In genomic region chr1:156284851-156285540, GRCm38 (mm10) we compare ENCODE assay signal across 19 mouse cellular contexts. TPM values are rescaled to one million over a fixed set of nuclear protein-coding genes. Genes with fewer than 3 reads are reported as not detected.
A peak's percentile ranks its signal among the peaks of the same experiment; 100 is the strongest.
DNase-seq lines count a peak whose midpoint lies in the region; ATAC-seq and TF ChIP-seq lines count a peak whose summit lies in the region.
"Had no signal": no experiment of that assay in that cellular context is flagged by ENCODE, and none has a peak within 500 bp of the region (broad histone marks: within the 10 kb centered on the region; RNA-seq: fewer than 3 reads in every experiment).

No protein-coding gene starts in this region.

- WGBS in lung, postnatal 0 days: 38% methylated on average over 9 of the region's 9 CpGs
- WGBS in kidney, embryonic 15.5 days: 43% methylated on average over 9 of the region's 9 CpGs

- no peaks in the 10 kb centered on the region for H3K9me3 ChIP-seq in lung, postnatal 0 days (ENCODE audit: low read length)
- H3K9me3 ChIP-seq in kidney, embryonic 15.5 days (replicated peaks): no peaks in the 10 kb centered on the region
- H3K9me3 ChIP-seq: embryonic facial prominence, embryonic 10.5 days; heart, embryonic 15.5 days; hindbrain, embryonic 12.5 days had no signal

- no peak overlapping the region for H3K27ac ChIP-seq in lung, postnatal 0 days (ENCODE audit: low read length)
- no peak overlapping the region for H3K27ac ChIP-seq in kidney, embryonic 15.5 days
- H3K27ac ChIP-seq: embryonic facial prominence, embryonic 10.5 days; heart, embryonic 15.5 days; hindbrain, embryonic 12.5 days had no signal

- no peak overlapping the region for H3K4me3 ChIP-seq in lung, postnatal 0 days (ENCODE audit: low read depth, low read length)
- no peak overlapping the region for H3K4me3 ChIP-seq in kidney, embryonic 15.5 days (replicated peaks)
- H3K4me3 ChIP-seq: embryonic facial prominence, embryonic 10.5 days; erythroblast, embryonic 14.5 days; heart, embryonic 15.5 days; hindbrain, embryonic 12.5 days had no signal

- no peaks in the 10 kb centered on the region for H3K36me3 ChIP-seq in lung, postnatal 0 days (ENCODE audit: insufficient read depth, low read length)
- H3K36me3 ChIP-seq in kidney, embryonic 15.5 days: no peaks in the 10 kb centered on the region
- H3K36me3 ChIP-seq: embryonic facial prominence, embryonic 10.5 days; heart, embryonic 15.5 days; hindbrain, embryonic 12.5 days had no signal

- no peak for TF ChIP-seq EP300 in lung, postnatal 0 days (IDR thresholded peaks at IDR 0.05)

- H3K4me1 ChIP-seq in lung, postnatal 0 days (ENCODE audit: insufficient read depth, low read depth, low read length): no peaks in the 10 kb centered on the region
- H3K4me1 ChIP-seq in kidney, embryonic 15.5 days: no peaks in the 10 kb centered on the region
- H3K4me1 ChIP-seq: embryonic facial prominence, embryonic 10.5 days; hindbrain, embryonic 12.5 days had no signal

- no peak overlapping the region for H3K4me2 ChIP-seq in lung, postnatal 0 days (replicated peaks; ENCODE audit: low read depth, low read length)
- no peak overlapping the region for H3K4me2 ChIP-seq in kidney, embryonic 15.5 days
- H3K4me2 ChIP-seq: heart, embryonic 15.5 days; hindbrain, embryonic 12.5 days; liver, embryonic 11.5 days; midbrain, embryonic 11.5 days had no signal

- H3K9ac ChIP-seq in lung, postnatal 0 days (replicated peaks; ENCODE audit: low read depth): no peak overlapping the region
- no peak overlapping the region for H3K9ac ChIP-seq in kidney, embryonic 15.5 days
- H3K9ac ChIP-seq: forebrain, postnatal 0 days; heart, embryonic 15.5 days; hindbrain, embryonic 12.5 days had no signal

- no peak for ATAC-seq in lung, postnatal 0 days
- ATAC-seq in kidney, embryonic 15.5 days (replicated peaks; ENCODE audit: low FRiP score): no peak
- ATAC-seq: forebrain, postnatal 0 days had no signal

- no peaks in the 10 kb centered on the region for H3K27me3 ChIP-seq in lung, postnatal 0 days (replicated peaks; ENCODE audit: insufficient read depth, low read length)
- H3K27me3 ChIP-seq in kidney, embryonic 15.5 days: no peaks in the 10 kb centered on the region
- H3K27me3 ChIP-seq: CH12.LX; heart, embryonic 15.5 days; hindbrain, embryonic 12.5 days had no signal

- peak; percentile 9 to 61 for DNase-seq in frontal cortex, postnatal 36 days (ENCODE audit: low spot score in 2 of 2)
- no peak for DNase-seq in frontal cortex, postnatal 10 days (ENCODE audit: low spot score in 2 of 2)
- DNase-seq in lung, postnatal 14 days: peak; percentile 8
- DNase-seq in lung, postnatal 0 days (ENCODE audit: low spot score): no peak
- DNase-seq in fat pad, adult 2 months (ENCODE audit: extremely low read depth, low read depth, low spot score): peak; percentile 85
- DNase-seq in right cerebral cortex, postnatal 25 days: peak; percentile 23
- DNase-seq in adrenal gland, postnatal 36 days: no peak
- DNase-seq: cerebellum, postnatal 25 days; forebrain, postnatal 0 days; kidney, postnatal 14 days had no signal

- TF ChIP-seq CTCF in lung, postnatal 0 days (IDR thresholded peaks at IDR 0.05): no peak

RNA-seq across cellular contexts. Expression of gene Tdrd5, which starts 18.5 kb away (rescaled TPM):
- polyA plus RNA-seq in lung, postnatal 0 days (2015; fragmentation: Nextera tagmentation; extraction: Ambion mirVana): 0.60 and 1.2 TPM in 2 replicates
- polyA plus RNA-seq in kidney, embryonic 15.5 days (2015; fragmentation: Nextera tagmentation; extraction: Ambion mirVana): 2.8 and 2.9 TPM in 2 replicates
- total RNA-seq in adrenal gland, postnatal 36 days (2021): under 1 TPM in 1 of 2 experiments, not detected in 1; 0.20 TPM
- total RNA-seq: CH12.LX had no signal
- polyA plus RNA-seq: midbrain, embryonic 11.5 days had no signal

RNA-seq across cellular contexts. Expression of gene Nphs2, which starts 25.5 kb away (rescaled TPM):
- 0.10 and 0.18 TPM in 2 replicates for polyA plus RNA-seq in lung, postnatal 0 days (2015; fragmentation: Nextera tagmentation; extraction: Ambion mirVana)
- 31.1 and 33.6 TPM in 2 replicates for polyA plus RNA-seq in kidney, embryonic 15.5 days (2015; fragmentation: Nextera tagmentation; extraction: Ambion mirVana)
- not detected for total RNA-seq in adrenal gland, postnatal 36 days (2021)
- total RNA-seq: CH12.LX; gastrocnemius, postnatal 4 days had no signal
- polyA plus RNA-seq: embryonic facial prominence, embryonic 10.5 days; erythroblast, embryonic 14.5 days; liver, embryonic 11.5 days had no signal

Comparison
In these comparisons a context has a peak if more than half of its experiments do, and no peak if none do; other contexts are left out.
1. DNase-seq: peak in frontal cortex, postnatal 36 days (2 of 2), lung, postnatal 14 days (single experiment), fat pad, adult 2 months (single experiment) and right cerebral cortex, postnatal 25 days (single experiment); none in frontal cortex, postnatal 10 days (0 of 2), lung, postnatal 0 days (single experiment) and adrenal gland, postnatal 36 days (0 of 2).
2. RNA of gene Nphs2, which starts 25.5 kb away (polyA plus RNA-seq): 31.1 to 33.6 TPM in kidney, embryonic 15.5 days; 0.10 to 0.18 TPM in lung, postnatal 0 days; every median in the first group is over 10 times any median in the second.